In the genomic region with DNA sequence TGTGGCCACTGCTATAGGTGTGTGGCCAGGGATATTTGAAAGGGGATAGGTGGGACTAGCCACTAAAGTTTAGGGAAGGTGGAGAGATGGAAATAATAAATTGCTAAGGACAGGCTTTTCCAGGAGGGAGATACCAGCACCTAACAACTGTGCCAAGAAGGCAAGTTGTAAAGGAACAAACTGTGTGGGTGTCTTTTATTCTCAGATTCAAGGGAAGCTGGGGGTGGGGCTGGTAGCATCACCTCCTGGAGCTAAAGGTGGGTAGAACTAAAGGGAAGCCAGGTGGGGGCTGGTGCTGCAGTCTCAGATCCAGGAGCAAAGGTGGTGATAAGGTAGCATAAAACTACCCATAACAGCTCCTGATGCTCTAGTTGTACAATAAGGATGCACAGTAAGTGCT, we compare ENCODE assay signal across 19 mouse cellular contexts.
DNase-seq lines count a peak whose midpoint lies in the region; ATAC-seq lines count a peak whose summit lies in the region.
"Had no signal": no experiment of that assay in that cellular context is flagged by ENCODE, and none has a peak within 500 bp of the region (broad histone marks: within the 10 kb centered on the region; RNA-seq: fewer than 3 reads in every experiment).

No protein-coding gene starts in this region.

- H3K9me3 ChIP-seq in midbrain, embryonic 11.5 days (ENCODE audit: control insufficient read depth, low read length) = no peaks in the 10 kb centered on the region
- H3K9me3 ChIP-seq: embryonic facial prominence, embryonic 12.5 days; forebrain, embryonic 15.5 days; heart, embryonic 12.5 days; hindbrain, embryonic 10.5 days had no signal

- no peak for ATAC-seq in midbrain, embryonic 11.5 days (ENCODE audit: low FRiP score)
- ATAC-seq: forebrain, embryonic 15.5 days had no signal

- H3K27ac ChIP-seq in midbrain, embryonic 11.5 days (ENCODE audit: low read depth, low read length) = no peak overlapping the region
- H3K27ac ChIP-seq: embryonic facial prominence, embryonic 12.5 days; forebrain, embryonic 15.5 days; gastrocnemius, adult 2 months; hindbrain, embryonic 10.5 days; hindbrain, embryonic 14.5 days had no signal

- H3K4me1 ChIP-seq in midbrain, embryonic 11.5 days (ENCODE audit: control insufficient read depth, insufficient read depth, low read length) = no peaks in the 10 kb centered on the region
- H3K4me1 ChIP-seq: embryonic facial prominence, embryonic 12.5 days; forebrain, embryonic 15.5 days; heart, embryonic 12.5 days; hindbrain, embryonic 10.5 days had no signal

- intact Hi-C loops in left cerebral cortex, postnatal 4 days (cut with DNase I) = no loop called here
- intact Hi-C loops in left cerebral cortex, postnatal 25 days (cut with DNase I) = no loop called here

- no peak overlapping the region for H3K4me3 ChIP-seq in midbrain, embryonic 11.5 days (ENCODE audit: low read depth, low read length)
- H3K4me3 ChIP-seq: embryonic facial prominence, embryonic 12.5 days; forebrain, embryonic 15.5 days; gastrocnemius, adult 2 months; heart, embryonic 12.5 days; hindbrain, embryonic 10.5 days had no signal

- no peak overlapping the region for H3K4me2 ChIP-seq in midbrain, embryonic 11.5 days
- H3K4me2 ChIP-seq: embryonic facial prominence, embryonic 12.5 days; forebrain, embryonic 15.5 days; heart, embryonic 12.5 days; hindbrain, embryonic 14.5 days had no signal

- H3K9ac ChIP-seq in midbrain, embryonic 11.5 days (ENCODE audit: low read length) = no peak overlapping the region
- H3K9ac ChIP-seq: embryonic facial prominence, embryonic 12.5 days; forebrain, embryonic 15.5 days; heart, embryonic 12.5 days; hindbrain, embryonic 14.5 days had no signal

- H3K36me3 ChIP-seq in midbrain, embryonic 11.5 days (ENCODE audit: control insufficient read depth, insufficient read depth, low read length) = no peaks in the 10 kb centered on the region
- H3K36me3 ChIP-seq: embryonic facial prominence, embryonic 12.5 days; heart, embryonic 12.5 days; hindbrain, embryonic 10.5 days had no signal

- H3K27me3 ChIP-seq in midbrain, embryonic 11.5 days (ENCODE audit: control insufficient read depth, insufficient read depth, low read length) = no peaks in the 10 kb centered on the region
- H3K27me3 ChIP-seq: embryonic facial prominence, embryonic 12.5 days; forebrain, embryonic 15.5 days; heart, embryonic 12.5 days had no signal

- peak; percentile 33 for DNase-seq in left cerebral cortex, adult 11 months (ENCODE audit: low spot score)
- no peak for DNase-seq in left cerebral cortex, postnatal 4 days
- DNase-seq in right cerebral cortex, postnatal 10 days (ENCODE audit: low spot score in 2 of 2) = peak; percentile 27 to 31
- DNase-seq in right cerebral cortex, postnatal 36 days (ENCODE audit: low spot score in 2 of 2) = no peak
- peak; percentile 8 to 36 for DNase-seq in left cerebral cortex, postnatal 25 days (ENCODE audit: low spot score in 2 of 2)
- no peak for DNase-seq in cerebellum, postnatal 4 days (ENCODE audit: low spot score in 2 of 2)
- DNase-seq in midbrain, embryonic 11.5 days (ENCODE audit: low spot score, missing footprints) = no peak
- DNase-seq: adrenal gland, adult 8-10 months; adrenal gland, postnatal 36 days; cerebellum, adult 11 months; cerebellum, adult 8-10 months; cerebellum, postnatal 14 days; gastrocnemius, adult 2 months; gastrocnemius, postnatal 25 days had no signal

Comparison
In these comparisons a context has a peak if more than half of its experiments do, and no peak if none do; other contexts are left out.
1. DNase-seq: peak in left cerebral cortex, adult 11 months (single experiment), right cerebral cortex, postnatal 10 days (2 of 2) and left cerebral cortex, postnatal 25 days (2 of 2); none in left cerebral cortex, postnatal 4 days (single experiment), right cerebral cortex, postnatal 36 days (0 of 2), cerebellum, postnatal 4 days (0 of 2) and midbrain, embryonic 11.5 days (single experiment).